Mouse (Mus musculus) kidney, adult 2 months (tissue): ENCODE measurements around the gene Gm10188.

Source experiments
- CTCF ChIP-seq: fragments of 200-500 bp; conservative IDR thresholded peaks from 2 replicates; pipeline ENCODE4 v1.5.1; 2011; ENCODE audit warnings: low read depth, mild to moderate bottlenecking, control low read depth, low read length, moderate library complexity, mixed read lengths; ENCODE audit not compliant: insufficient read depth, insufficient read length
- POLR2A ChIP-seq: fragments of 200-500 bp; IDR thresholded peaks from one replicate; pipeline ENCODE4 v1.6.1; 2011; ENCODE audit warnings: low read depth, low read length, control low read depth

- TF ChIP-seq CTCF: no peak
- no peak for TF ChIP-seq POLR2A
These were observed 22.7 kb downstream of the Gm10188 start for GRCm38 (mm10) chr1:132206828-132207227.
